Mouse (Mus musculus): Measurements from ENCODE around the gene Adamtsl1. TPM values are rescaled to one million over a fixed set of nuclear protein-coding genes. Genes with fewer than 3 reads are reported as not detected.

The Adamtsl1 gene
- polyA plus RNA-seq, 1 experiment from 2014 or later, result 11.5 TPM

DNA sequence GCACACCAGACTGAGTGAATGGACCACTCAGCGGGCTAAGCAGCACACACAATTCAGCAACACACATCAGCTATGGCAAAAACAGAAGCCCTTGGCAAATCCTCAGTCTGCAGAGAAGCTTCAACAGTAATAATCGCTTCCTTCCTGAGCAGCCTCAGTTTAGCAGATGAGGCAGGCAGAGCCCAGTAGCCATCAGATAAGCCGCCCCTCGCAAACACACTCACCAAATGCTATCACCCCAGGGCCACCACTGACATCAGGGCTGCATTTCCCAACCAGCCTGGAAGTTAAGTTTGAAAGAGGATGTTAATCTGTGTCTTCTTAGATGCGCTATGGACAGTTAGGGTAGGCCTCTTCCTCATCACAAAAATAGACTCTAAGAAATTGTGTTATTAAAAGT lies 913.3 kb downstream of the Adamtsl1 start:
- H3K27me3 ChIP-seq (ENCODE audit: control insufficient read depth, insufficient read depth, low read length), result no peaks in the 10 kb centered on the region
- H3K9me3 ChIP-seq (ENCODE audit: control insufficient read depth, low read length), result no peaks in the 10 kb centered on the region
- H3K4me1 ChIP-seq (replicated peaks; ENCODE audit: control insufficient read depth, insufficient read depth, low read length), result no peaks in the 10 kb centered on the region
- H3K9ac ChIP-seq, result no peak overlapping the region
- WGBS, result 68% methylated on average over 5 of the region's 5 CpGs
- no peak overlapping the region for H3K27ac ChIP-seq
- no peak for ATAC-seq (ENCODE audit: low FRiP score)
- no peak for DNase-seq (ENCODE audit: low spot score)
- no peaks in the 10 kb centered on the region for H3K36me3 ChIP-seq (replicated peaks; ENCODE audit: control insufficient read depth, insufficient read depth)
- no peak overlapping the region for H3K4me3 ChIP-seq (replicated peaks; ENCODE audit: low read length)
- no peak overlapping the region for H3K4me2 ChIP-seq (replicated peaks)

DNA sequence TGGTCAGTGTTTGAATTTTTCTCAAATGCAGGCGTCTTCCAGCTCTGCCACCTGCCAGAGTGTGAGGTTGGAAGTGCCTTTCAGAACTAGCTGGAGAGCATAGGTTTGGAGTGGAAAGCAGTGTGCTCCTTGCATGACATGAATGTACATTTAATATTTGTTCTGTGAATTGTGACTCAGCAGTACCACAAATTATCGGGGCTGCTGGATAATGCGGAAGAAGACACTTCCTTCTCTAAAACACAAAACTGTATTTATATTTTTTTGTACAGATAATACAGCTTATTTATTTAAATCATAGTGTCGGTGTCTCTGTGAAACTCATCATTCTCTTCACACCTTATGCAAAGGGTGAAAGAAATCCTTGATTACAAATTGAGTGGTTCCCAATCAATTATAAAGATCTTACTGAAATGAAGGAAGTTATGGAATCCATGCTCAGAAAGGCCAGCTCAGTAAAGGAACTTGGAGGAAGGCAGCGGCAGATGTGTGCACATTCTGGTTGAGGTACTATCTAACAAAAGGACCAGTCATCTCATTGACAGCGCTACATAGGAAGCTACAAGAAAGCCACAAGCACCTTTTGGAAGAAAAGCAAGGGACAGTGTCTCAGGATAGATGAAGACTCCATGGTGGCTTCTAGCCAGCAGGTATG lies 914.2 kb downstream of the Adamtsl1 start:
- Histone ChIP-seq H3K9me3 (ENCODE audit: control insufficient read depth, low read length) (no peaks in the 10 kb centered on the region), H3K4me3 (replicated peaks; ENCODE audit: low read length) (no peak overlapping the region), H3K36me3 (replicated peaks; ENCODE audit: control insufficient read depth, insufficient read depth) (no peaks in the 10 kb centered on the region), H3K27ac (no peak overlapping the region), H3K27me3 (ENCODE audit: control insufficient read depth, insufficient read depth, low read length) (no peaks in the 10 kb centered on the region), H3K9ac (no peak overlapping the region), H3K4me2 (replicated peaks) (no peak overlapping the region), H3K4me1 (replicated peaks; ENCODE audit: control insufficient read depth, insufficient read depth, low read length) (no peaks in the 10 kb centered on the region)
- WGBS, result 92% methylated on average over 6 of the region's 6 CpGs
- ATAC-seq (ENCODE audit: low FRiP score) (no peak), DNase-seq (ENCODE audit: low spot score) (no peak)

- no peak for DNase-seq (ENCODE audit: low spot score)
- Histone ChIP-seq H3K27me3 (ENCODE audit: control insufficient read depth, insufficient read depth, low read length) (no peaks in the 10 kb centered on the region), H3K4me1 (replicated peaks; ENCODE audit: control insufficient read depth, insufficient read depth, low read length) (no peaks in the 10 kb centered on the region), H3K36me3 (replicated peaks; ENCODE audit: control insufficient read depth, insufficient read depth) (no peaks in the 10 kb centered on the region), H3K27ac (no peak overlapping the region), H3K9me3 (ENCODE audit: control insufficient read depth, low read length) (no peaks in the 10 kb centered on the region), H3K9ac (no peak overlapping the region), H3K4me3 (replicated peaks; ENCODE audit: low read length) (no peak overlapping the region), H3K4me2 (replicated peaks) (no peak overlapping the region)
- no peak for ATAC-seq (ENCODE audit: low FRiP score)
- WGBS, result 97% methylated on average over 3 of the region's 3 CpGs
Measured at GRCm38 (mm10) chr4:86435631-86436030, 921.7 kb downstream of the Adamtsl1 start.

GRCm38 (mm10) chr4:86436336-86436735 lies 922.4 kb downstream of the Adamtsl1 start:
- Histone ChIP-seq H3K9me3 (ENCODE audit: control insufficient read depth, low read length) (no peaks in the 10 kb centered on the region), H3K9ac (no peak overlapping the region), H3K36me3 (replicated peaks; ENCODE audit: control insufficient read depth, insufficient read depth) (no peaks in the 10 kb centered on the region), H3K4me3 (replicated peaks; ENCODE audit: low read length) (no peak overlapping the region), H3K27me3 (ENCODE audit: control insufficient read depth, insufficient read depth, low read length) (no peaks in the 10 kb centered on the region), H3K4me1 (replicated peaks; ENCODE audit: control insufficient read depth, insufficient read depth, low read length) (no peaks in the 10 kb centered on the region), H3K4me2 (replicated peaks) (no peak overlapping the region), H3K27ac (no peak overlapping the region)
- no peak for ATAC-seq (ENCODE audit: low FRiP score)
- WGBS, result 92% methylated on average over 3 of the region's 3 CpGs
- DNase-seq (ENCODE audit: low spot score), result no peak

GRCm38 (mm10) chr4:86450468-86450867 lies 936.5 kb downstream of the Adamtsl1 start:
- no peaks in the 10 kb centered on the region for H3K9me3 ChIP-seq (ENCODE audit: control insufficient read depth, low read length)
- H3K36me3 ChIP-seq (replicated peaks; ENCODE audit: control insufficient read depth, insufficient read depth), result no peaks in the 10 kb centered on the region
- 95% methylated on average over 3 of the region's 3 CpGs for WGBS

DNA sequence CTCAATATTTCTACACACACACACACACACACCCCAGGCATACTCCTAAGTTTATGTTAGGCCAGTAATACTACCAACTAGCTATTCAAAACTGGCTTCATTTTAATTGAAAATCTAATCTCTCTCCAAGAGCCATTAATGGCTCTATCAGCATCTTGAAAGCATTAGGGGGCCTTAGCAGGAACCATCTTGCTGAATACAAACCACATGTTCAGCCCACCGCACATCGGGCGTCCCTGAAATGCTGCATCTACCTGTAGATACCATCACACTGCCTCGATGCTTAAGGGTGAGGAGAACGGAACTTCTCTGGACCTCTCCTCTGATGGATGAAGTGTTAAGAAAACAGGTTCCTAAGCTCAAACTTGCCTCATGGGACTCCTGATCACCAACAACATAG lies 950.8 kb downstream of the Adamtsl1 start:
- H3K27me3 ChIP-seq (ENCODE audit: control insufficient read depth, insufficient read depth, low read length), result no peaks in the 10 kb centered on the region

More at GRCm38 (mm10) chr4:86450468-86450867, 936.5 kb downstream of the Adamtsl1 start:
- DNase-seq (ENCODE audit: low spot score) (no peak), ATAC-seq (ENCODE audit: low FRiP score) (no peak)
- Histone ChIP-seq H3K9ac (no peak overlapping the region), H3K4me3 (replicated peaks; ENCODE audit: low read length) (no peak overlapping the region), H3K4me2 (replicated peaks) (no peak overlapping the region), H3K27me3 (ENCODE audit: control insufficient read depth, insufficient read depth, low read length) (no peaks in the 10 kb centered on the region), H3K27ac (no peak overlapping the region), H3K4me1 (replicated peaks; ENCODE audit: control insufficient read depth, insufficient read depth, low read length) (no peaks in the 10 kb centered on the region)

More for the DNA sequence above, 950.8 kb downstream of the Adamtsl1 start:
- no peaks in the 10 kb centered on the region for H3K9me3 ChIP-seq (ENCODE audit: control insufficient read depth, low read length)
- no peak for ATAC-seq (ENCODE audit: low FRiP score)
- no peak overlapping the region for H3K4me2 ChIP-seq (replicated peaks)
- H3K27ac ChIP-seq, result no peak overlapping the region
- H3K9ac ChIP-seq, result no peak overlapping the region
- DNase-seq (ENCODE audit: low spot score), result no peak
- no peaks in the 10 kb centered on the region for H3K4me1 ChIP-seq (replicated peaks; ENCODE audit: control insufficient read depth, insufficient read depth, low read length)
- WGBS, result 90% methylated on average over 5 of the region's 5 CpGs
- no peaks in the 10 kb centered on the region for H3K36me3 ChIP-seq (replicated peaks; ENCODE audit: control insufficient read depth, insufficient read depth)
- no peak overlapping the region for H3K4me3 ChIP-seq (replicated peaks; ENCODE audit: low read length)

All from hindbrain, embryonic 14.5 days (tissue).